Mouse (Mus musculus) limb, embryonic 14.5 days (tissue): Measurements from ENCODE around the gene Pak1. TPM values are rescaled to one million over a fixed set of nuclear protein-coding genes. Genes with fewer than 3 reads are reported as not detected.

Source experiments
- ATAC-seq: fragments of 200-750 bp; cut with Nextera tagmentation; 2 replicates; pipeline ENCODE4 v1.8.0; 2017; ENCODE audit warnings: low read depth, moderate number of reproducible peaks, moderate TSS enrichment; ENCODE audit not compliant: low FRiP score
- DNase-seq: peaks from one replicate; pipeline ENCODE4 v3.0.0-alpha.2; 2015; ENCODE audit warnings: low spot score
- H3K27ac ChIP-seq: fragments of 300-500 bp; sonication (generic); replicated peaks from 2 replicates; pipeline ENCODE4 v1.5.1; 2014; ENCODE audit warnings: low read depth, mild to moderate bottlenecking, low read length, moderate library complexity, mixed read lengths
- H3K27me3 ChIP-seq: fragments of 300-500 bp; sonication (generic); 2 replicates; pipeline ENCODE4 v1.6.1; 2014; ENCODE audit warnings: low read length, mixed read lengths; ENCODE audit not compliant: control insufficient read depth, insufficient read depth
- H3K36me3 ChIP-seq: fragments of 300-500 bp; sonication (generic); 2 replicates; pipeline ENCODE4 v1.6.1; 2014; ENCODE audit warnings: mild to moderate bottlenecking, low read length, moderate library complexity, mixed read lengths; ENCODE audit not compliant: control insufficient read depth, insufficient read depth
- H3K4me1 ChIP-seq: fragments of 300-500 bp; sonication (generic); 2 replicates; pipeline ENCODE4 v1.6.1; 2014; ENCODE audit warnings: antibody characterized with exemption, low read length, mixed read lengths; ENCODE audit not compliant: control insufficient read depth, insufficient read depth
- H3K4me2 ChIP-seq: fragments of 300-500 bp; sonication (generic); replicated peaks from 2 replicates; pipeline ENCODE4 v1.6.1; 2014; ENCODE audit warnings: low read depth, mild to moderate bottlenecking, low read length, moderate library complexity; ENCODE audit not compliant: severe bottlenecking
- H3K4me3 ChIP-seq: fragments of 300-500 bp; sonication (generic); replicated peaks from 2 replicates; pipeline ENCODE4 v1.5.1; 2014; ENCODE audit warnings: low read length
- H3K9ac ChIP-seq: fragments of 300-500 bp; sonication (generic); 2 replicates; pipeline ENCODE4 v1.6.1; 2014; ENCODE audit warnings: mild to moderate bottlenecking, low read depth, low read length, moderate library complexity; ENCODE audit not compliant: severe bottlenecking
- H3K9me3 ChIP-seq: fragments of 300-500 bp; sonication (generic); 2 replicates; pipeline ENCODE4 v1.6.1; 2016; ENCODE audit warnings: low read length; ENCODE audit not compliant: control insufficient read depth
- POLR2A ChIP-seq: fragments of 200-500 bp; IDR thresholded peaks from 2 replicates; pipeline ENCODE4 v1.8.0; 2012; ENCODE audit warnings: inconsistent platforms, mild to moderate bottlenecking, moderate library complexity, borderline replicate concordance; ENCODE audit not compliant: insufficient read depth, insufficient read length; ENCODE audit errors: extremely low read depth
- WGBS: fragments of 180-500 bp; shearing (Covaris S2); extraction: QIAGEN DNeasy Blood & Tissue Kit; methylation state at CpG from one replicate; pipeline ENCODE4 v1.1.7; 2014; 5-methylcytosine and 5-hydroxymethylcytosine counted together
- polyA plus RNA-seq, 2 experiments: library from polyadenylated mRNA; depleted of rRNA in 1 of 2; stranded (reverse) in 1 of 2; unstranded in 1 of 2; fragments of >200 nt; fragmentation: Nextera tagmentation in 1 of 2; extraction: Ambion mirVana in 1 of 2; gene quantifications; 2 replicates each; pipeline versions ENCODE4 v1.2.1 to v1.2.3; 2012 to 2014

The Pak1 gene
- polyA plus RNA-seq, 2 experiments, result 16.2 to 21.6 TPM

DNA sequence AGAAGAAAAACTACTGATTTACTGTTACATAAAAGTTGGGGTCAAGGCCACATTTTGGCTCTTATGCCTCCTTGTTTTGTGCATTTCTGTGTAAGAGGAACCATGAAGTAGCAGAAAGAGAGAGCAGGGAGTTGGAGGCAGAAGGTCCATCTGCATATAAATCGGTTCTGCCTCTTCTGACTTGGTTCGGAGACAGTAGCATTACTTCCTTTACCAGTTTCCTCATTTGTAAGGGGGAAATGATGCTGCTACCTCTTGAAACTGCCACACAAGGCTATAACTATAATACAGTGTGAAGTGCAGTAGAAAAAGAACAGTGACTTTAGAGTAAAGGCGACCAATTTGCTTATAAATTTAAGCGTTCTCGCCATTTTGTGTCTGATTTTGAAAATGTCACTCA, 21.0 kb downstream of the Pak1 start:
- H3K4me2 ChIP-seq, result no peak overlapping the region
- H3K9ac ChIP-seq, result no peak overlapping the region
- no peak overlapping the region for H3K27ac ChIP-seq
- WGBS, result 83% methylated on average over 5 of the region's 5 CpGs
- no peak for ATAC-seq
- no peaks in the 10 kb centered on the region for H3K9me3 ChIP-seq
- H3K27me3 ChIP-seq, result no peaks in the 10 kb centered on the region
- H3K4me3 ChIP-seq, result no peak overlapping the region
- no peaks in the 10 kb centered on the region for H3K4me1 ChIP-seq
- no peak for TF ChIP-seq POLR2A
- DNase-seq, result no peak
- no peaks in the 10 kb centered on the region for H3K36me3 ChIP-seq

DNA sequence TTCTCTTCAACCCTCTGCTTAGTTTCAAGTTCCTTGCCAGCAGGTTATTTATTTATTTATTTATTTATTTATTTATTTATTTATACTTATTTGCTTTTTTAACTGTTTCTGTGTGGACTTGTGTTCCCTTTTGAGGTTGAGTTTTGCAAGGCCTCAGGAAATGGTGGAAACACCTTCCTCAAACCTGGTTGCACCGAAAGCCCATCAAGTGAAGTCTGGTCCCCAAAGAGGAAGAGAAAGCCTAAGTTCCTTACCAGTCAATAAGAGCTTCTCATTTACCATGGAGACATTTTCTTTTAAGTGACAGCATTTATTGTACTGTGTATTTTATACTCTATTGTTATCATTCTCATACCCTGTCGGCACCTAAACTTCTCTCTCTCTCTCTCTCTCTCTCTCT, 33.5 kb downstream of the Pak1 start:
- Histone ChIP-seq H3K27me3 (no peaks in the 10 kb centered on the region), H3K4me2 (no peak overlapping the region), H3K4me3 (no peak overlapping the region), H3K36me3 (no peaks in the 10 kb centered on the region), H3K27ac (no peak overlapping the region), H3K4me1 (no peaks in the 10 kb centered on the region), H3K9ac (no peak overlapping the region), H3K9me3 (no peaks in the 10 kb centered on the region)
- 98% methylated on average over 2 of the region's 2 CpGs for WGBS
- no peak for TF ChIP-seq POLR2A
- DNase-seq (no peak), ATAC-seq (no peak)

DNA sequence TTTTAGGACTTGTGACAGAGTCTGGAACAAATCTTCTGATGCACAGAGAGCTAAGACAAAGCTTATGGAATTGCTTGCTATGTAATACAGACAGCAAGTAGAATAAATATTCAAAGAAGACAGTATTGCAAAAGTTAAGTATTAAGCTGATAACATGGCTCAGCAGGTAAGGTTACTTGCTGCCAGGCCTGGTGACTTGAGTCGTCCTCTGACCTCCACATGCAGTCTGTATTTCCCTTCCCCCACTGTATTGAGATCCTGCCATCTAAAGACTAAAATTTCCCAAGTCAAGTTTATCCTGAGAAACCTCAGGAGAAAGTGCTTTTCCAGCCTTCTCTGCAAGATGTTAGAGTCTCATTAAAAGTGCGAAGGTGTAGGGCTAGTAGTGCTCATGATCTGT, 40.8 kb downstream of the Pak1 start:
- Histone ChIP-seq H3K9me3 (no peaks in the 10 kb centered on the region), H3K4me2 (no peak overlapping the region), H3K27ac (no peak overlapping the region), H3K4me3 (no peak overlapping the region), H3K9ac (no peak overlapping the region), H3K27me3 (no peaks in the 10 kb centered on the region), H3K4me1 (no peaks in the 10 kb centered on the region), H3K36me3 (no peaks in the 10 kb centered on the region)
- WGBS, result 72% methylated on average over 2 of the region's 2 CpGs
- TF ChIP-seq POLR2A, result no peak
- no peak for ATAC-seq
- no peak for DNase-seq

- Histone ChIP-seq H3K36me3 (no peaks in the 10 kb centered on the region), H3K4me2 (no peak overlapping the region), H3K4me3 (no peak overlapping the region), H3K9ac (no peak overlapping the region), H3K4me1 (no peaks in the 10 kb centered on the region), H3K27me3 (no peaks in the 10 kb centered on the region), H3K9me3 (no peaks in the 10 kb centered on the region), H3K27ac (no peak overlapping the region)
- DNase-seq (no peak), ATAC-seq (no peak)
- no peak for TF ChIP-seq POLR2A
- 68% methylated on average over 3 of the region's 3 CpGs for WGBS
Observed at GRCm38 (mm10) chr7:97830739-97831138, 42.4 kb downstream of the Pak1 start.

- DNase-seq (no peak), ATAC-seq (no peak)
- Histone ChIP-seq H3K4me1 (no peaks in the 10 kb centered on the region), H3K27me3 (no peaks in the 10 kb centered on the region), H3K9ac (no peak overlapping the region), H3K36me3 (no peaks in the 10 kb centered on the region), H3K4me3 (no peak overlapping the region), H3K27ac (no peak overlapping the region), H3K9me3 (no peaks in the 10 kb centered on the region), H3K4me2 (no peak overlapping the region)
- no peak for TF ChIP-seq POLR2A
- WGBS, result 75% methylated on average over 2 of the region's 2 CpGs
Observed at GRCm38 (mm10) chr7:97832987-97833386, 44.6 kb downstream of the Pak1 start.

DNA sequence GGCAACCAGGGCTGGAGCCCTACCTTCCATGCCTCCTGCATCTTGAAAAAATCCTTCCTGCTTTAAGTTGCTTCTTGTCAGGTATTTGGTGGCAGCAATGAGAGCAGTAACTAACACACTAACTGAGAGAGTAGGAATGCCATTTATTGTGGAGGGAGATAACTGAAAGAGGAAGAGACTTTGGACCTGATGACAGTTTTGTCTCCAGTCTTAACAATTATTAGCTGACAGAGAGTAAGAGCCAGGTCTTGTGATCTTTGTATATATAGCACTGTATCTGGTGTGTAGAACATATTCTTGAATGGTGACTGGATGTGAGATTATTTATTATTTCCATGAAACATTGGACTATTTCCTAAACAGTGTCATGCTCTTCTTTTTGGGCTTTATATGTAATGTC, 50.2 kb downstream of the Pak1 start:
- Histone ChIP-seq H3K27me3 (no peaks in the 10 kb centered on the region), H3K4me3 (no peak overlapping the region), H3K4me2 (no peak overlapping the region), H3K9me3 (no peaks in the 10 kb centered on the region), H3K27ac (no peak overlapping the region), H3K4me1 (0 out of 2 replicates have a peak, but pooled peaks cover 3% of the 10 kb centered on the region), H3K9ac (no peak overlapping the region), H3K36me3 (no peaks in the 10 kb centered on the region)
- no peak for ATAC-seq
- no peak for DNase-seq
- no peak for TF ChIP-seq POLR2A
